Mouse (Mus musculus) liver, postnatal 0 days (tissue): Measurements from ENCODE around the gene Fkbp9. TPM values are rescaled to one million over a fixed set of nuclear protein-coding genes. Genes with fewer than 3 reads are reported as not detected.

ENCODE experiments used
- ATAC-seq: fragments of 200-750 bp; cut with Nextera tagmentation; 2 replicates; pipeline ENCODE4 v1.8.0; 2017; ENCODE audit warnings: mild to moderate bottlenecking, moderate library complexity
- DNase-seq: peaks from one replicate; pipeline ENCODE4 v3.0.0-alpha.2; 2016
- H3K27ac ChIP-seq: fragments of 300-500 bp; sonication (generic); 2 replicates; pipeline ENCODE4 v1.5.1; 2014; ENCODE audit warnings: antibody characterized with exemption, moderate library complexity, mild to moderate bottlenecking, low read depth
- H3K27me3 ChIP-seq: fragments of 300-500 bp; sonication (generic); 2 replicates; pipeline ENCODE4 v1.6.1; 2014; ENCODE audit warnings: low read length, control low read depth, mixed read lengths; ENCODE audit not compliant: insufficient read depth
- H3K36me3 ChIP-seq: fragments of 300-500 bp; sonication (generic); replicated peaks from 2 replicates; pipeline ENCODE4 v1.6.1; 2014; ENCODE audit warnings: mild to moderate bottlenecking, control low read depth, low read length, moderate library complexity, mixed read lengths; ENCODE audit not compliant: insufficient read depth
- H3K4me1 ChIP-seq: fragments of 300-500 bp; sonication (generic); 2 replicates; pipeline ENCODE4 v1.6.1; 2014; ENCODE audit warnings: antibody characterized with exemption, mild to moderate bottlenecking, control low read depth; ENCODE audit not compliant: insufficient read depth
- H3K4me2 ChIP-seq: fragments of 300-500 bp; sonication (generic); 2 replicates; pipeline ENCODE4 v1.6.1; 2014; ENCODE audit warnings: low read depth, mild to moderate bottlenecking, low read length, moderate library complexity, mixed read lengths
- H3K4me3 ChIP-seq: fragments of 300-500 bp; sonication (generic); 2 replicates; pipeline ENCODE4 v1.5.1; 2014; ENCODE audit warnings: low read depth, low read length
- H3K9ac ChIP-seq: fragments of 300-500 bp; sonication (generic); replicated peaks from 2 replicates; pipeline ENCODE4 v1.6.1; 2014; ENCODE audit warnings: mild to moderate bottlenecking, moderate library complexity
- H3K9me3 ChIP-seq: fragments of 300-500 bp; sonication (generic); 2 replicates; pipeline ENCODE4 v1.6.1; 2016; ENCODE audit warnings: mild to moderate bottlenecking, control low read depth, low read length, mixed read lengths
- CTCF ChIP-seq: sonication (generic); IDR thresholded peaks from 2 replicates; pipeline ENCODE4 v1.5.1; 2016; ENCODE audit warnings: antibody characterized with exemption, low read depth
- EP300 ChIP-seq: IDR thresholded peaks from 2 replicates; pipeline ENCODE4 v1.6.1; 2016; ENCODE audit warnings: antibody characterized with exemption, low read depth, mild to moderate bottlenecking
- WGBS: fragments of 180-500 bp; shearing (Covaris S2); extraction: QIAGEN DNeasy Blood & Tissue Kit; methylation state at CpG from one replicate; pipeline ENCODE4 v1.1.7; 2014; ENCODE audit not compliant: insufficient replicate concordance; 5-methylcytosine and 5-hydroxymethylcytosine counted together
- polyA plus RNA-seq: library from polyadenylated mRNA; unstranded; fragments of >200 nt; fragmentation: Nextera tagmentation; extraction: Ambion mirVana; gene quantifications from 2 replicates; pipeline ENCODE4 v1.2.1, GENCODE M21; 2015

Fkbp9 gene
- polyA plus RNA-seq, 1 experiment from 2014 or later = 17.9 TPM

DNA sequence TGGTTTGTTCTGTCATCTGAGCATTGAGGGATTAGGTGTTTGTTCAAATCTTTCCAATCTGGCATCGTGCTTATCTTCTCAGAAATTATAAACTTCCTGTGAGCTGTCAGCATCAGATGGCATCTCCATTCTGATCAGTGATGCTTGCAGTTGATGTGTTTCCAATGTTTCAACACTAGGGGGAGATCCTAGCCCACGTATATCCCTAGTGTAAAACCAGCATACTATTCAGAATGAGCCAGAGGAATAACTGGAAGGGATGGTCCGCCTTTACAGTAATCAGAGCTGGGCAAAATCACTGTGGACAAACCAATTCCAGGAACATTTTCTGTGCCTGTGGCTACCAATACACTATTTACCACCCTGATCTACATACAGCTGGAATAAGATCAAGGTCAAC, 23.2 kb upstream of the Fkbp9 start:
- Histone ChIP-seq H3K36me3 (no peaks in the 10 kb centered on the region), H3K9me3 (no peaks in the 10 kb centered on the region), H3K27ac (no peak overlapping the region), H3K4me1 (no peaks in the 10 kb centered on the region), H3K4me3 (no peak overlapping the region), H3K9ac (no peak overlapping the region), H3K4me2 (no peak overlapping the region), H3K27me3 (no peaks in the 10 kb centered on the region)
- ATAC-seq = peak; percentile 68
- DNase-seq = peak; percentile 21
- WGBS = 13% methylated on average over 3 of the region's 3 CpGs
- TF ChIP-seq CTCF (peak; percentile 92), EP300 (no peak)

DNA sequence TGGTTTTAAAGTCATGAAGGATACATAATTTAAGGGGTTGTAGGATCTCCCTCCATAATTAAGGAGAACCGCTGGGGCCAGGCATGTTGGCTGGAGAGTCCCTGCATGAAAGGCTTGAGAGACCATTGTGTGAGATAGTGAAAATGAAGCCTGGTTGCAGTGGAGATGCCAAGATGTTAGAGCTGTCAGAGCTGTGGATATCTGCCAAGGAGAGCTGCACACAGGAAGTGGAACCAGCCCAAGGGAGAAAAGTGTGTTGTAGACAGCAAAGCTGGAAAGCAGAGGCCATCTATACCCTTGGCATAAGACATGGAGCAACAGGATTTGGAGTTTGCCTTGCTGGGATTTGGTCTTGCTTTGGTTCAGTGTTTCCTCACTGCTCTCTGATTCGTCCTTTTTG, 18.5 kb upstream of the Fkbp9 start:
- no peak for ATAC-seq
- no peaks in the 10 kb centered on the region for H3K27me3 ChIP-seq
- WGBS = 68% methylated on average over 2 of the region's 2 CpGs

GRCm38 (mm10) chr6:56818436-56819123, 13.3 kb upstream of the Fkbp9 start:
- Histone ChIP-seq H3K4me1 (no peaks in the 10 kb centered on the region), H3K4me3 (no peak overlapping the region), H3K27me3 (no peaks in the 10 kb centered on the region), H3K9ac (no peak overlapping the region), H3K36me3 (no peaks in the 10 kb centered on the region), H3K4me2 (no peak overlapping the region), H3K9me3 (no peaks in the 10 kb centered on the region), H3K27ac (no peak overlapping the region)
- no peak for TF ChIP-seq EP300
- no peak for TF ChIP-seq CTCF
- no peak for DNase-seq
- 64% methylated on average over 5 of the region's 5 CpGs for WGBS
- no peak for ATAC-seq

More for the DNA sequence above, 18.5 kb upstream of the Fkbp9 start:
- Histone ChIP-seq H3K9me3 (no peaks in the 10 kb centered on the region), H3K9ac (no peak overlapping the region), H3K4me1 (no peaks in the 10 kb centered on the region), H3K4me2 (no peak overlapping the region), H3K36me3 (no peaks in the 10 kb centered on the region), H3K4me3 (no peak overlapping the region), H3K27ac (no peak overlapping the region)
- DNase-seq = no peak
- TF ChIP-seq EP300 = no peak

DNA sequence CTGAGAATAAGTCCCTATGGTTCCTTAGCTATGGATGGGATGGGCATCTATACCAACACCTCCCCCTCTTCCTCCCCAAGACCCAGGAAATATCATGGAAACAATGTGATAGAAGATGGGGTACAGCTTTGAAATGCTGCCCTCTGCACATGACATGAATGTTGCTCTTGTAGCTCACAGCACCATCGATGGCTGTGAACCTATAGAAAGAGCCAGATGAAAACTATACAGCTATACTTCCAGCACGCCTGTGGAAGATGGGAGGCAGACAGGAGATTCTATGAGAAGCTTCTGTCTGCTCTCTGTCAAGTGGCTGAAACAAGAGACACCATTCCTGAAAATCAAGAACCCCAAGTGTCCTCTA, 12.8 kb upstream of the Fkbp9 start:
- 82% methylated on average over 2 of the region's 2 CpGs for WGBS
- H3K36me3 ChIP-seq = no peaks in the 10 kb centered on the region
- TF ChIP-seq CTCF = no peak
- TF ChIP-seq EP300 = no peak
- no peaks in the 10 kb centered on the region for H3K27me3 ChIP-seq
- no peak for ATAC-seq
- H3K27ac ChIP-seq = no peak overlapping the region
- no peaks in the 10 kb centered on the region for H3K4me1 ChIP-seq
- no peak overlapping the region for H3K4me2 ChIP-seq
- no peak overlapping the region for H3K4me3 ChIP-seq
- H3K9me3 ChIP-seq = no peaks in the 10 kb centered on the region
- H3K9ac ChIP-seq = no peak overlapping the region
- no peak for DNase-seq

DNA sequence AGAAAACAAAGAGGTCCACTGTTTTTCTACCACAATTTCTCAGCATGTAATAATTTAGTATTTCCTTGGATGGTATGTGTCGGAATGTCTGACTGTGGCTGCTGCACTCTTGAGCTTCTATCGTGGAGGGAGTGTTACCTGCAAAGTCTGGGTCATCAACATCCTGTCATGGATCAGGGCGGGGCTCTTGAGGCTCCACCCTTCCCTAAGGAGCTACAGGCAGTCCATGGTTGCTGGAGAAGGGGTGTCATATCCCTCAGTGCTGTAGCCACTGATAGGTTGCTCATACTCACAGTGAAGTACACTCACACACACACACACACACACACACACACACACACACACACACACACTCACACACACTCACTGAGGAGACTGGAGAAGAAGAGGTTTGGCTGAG, 6.2 kb upstream of the Fkbp9 start:
- Histone ChIP-seq H3K4me1 (no peaks in the 10 kb centered on the region), H3K4me2 (no peak overlapping the region), H3K27me3 (no peaks in the 10 kb centered on the region), H3K9me3 (no peaks in the 10 kb centered on the region), H3K9ac (no peak overlapping the region), H3K27ac (no peak overlapping the region), H3K36me3 (no peaks in the 10 kb centered on the region), H3K4me3 (no peak overlapping the region)
- no peak for ATAC-seq
- WGBS = 49% methylated on average over 3 of the region's 3 CpGs
- DNase-seq = no peak
- TF ChIP-seq CTCF = no peak

GRCm38 (mm10) chr6:56832407-56832796, 543 bp downstream of the Fkbp9 start:
- peak overlapping the region; percentile 65 for H3K27ac ChIP-seq
- 5% methylated on average over 14 of the region's 15 CpGs for WGBS
- no peaks in the 10 kb centered on the region for H3K9me3 ChIP-seq
- no peaks in the 10 kb centered on the region for H3K36me3 ChIP-seq
- ATAC-seq (no peak), DNase-seq (no peak)
- H3K4me3 ChIP-seq = peak overlapping the region; percentile 49
- H3K9ac ChIP-seq = peak overlapping the region; percentile 56
- H3K27me3 ChIP-seq = no peaks in the 10 kb centered on the region
- H3K4me1 ChIP-seq = peaks cover 3% of the 10 kb centered on the region; the same call in 1 of the 2 replicates
- TF ChIP-seq CTCF (no peak), EP300 (no peak)
- H3K4me2 ChIP-seq = peak overlapping the region; percentile 82

GRCm38 (mm10) chr6:56832830-56833229, 971 bp downstream of the Fkbp9 start:
- Histone ChIP-seq H3K27ac (no peak overlapping the region), H3K9me3 (no peaks in the 10 kb centered on the region), H3K4me3 (peak overlapping the region; percentile 49), H3K4me1 (peaks cover 3% of the 10 kb centered on the region; the same call in 1 of the 2 replicates), H3K4me2 (peak overlapping the region; percentile 82), H3K27me3 (no peaks in the 10 kb centered on the region), H3K36me3 (no peaks in the 10 kb centered on the region), H3K9ac (no peak overlapping the region)
- DNase-seq = no peak
- no peak for ATAC-seq
- TF ChIP-seq CTCF (no peak), EP300 (no peak)
